Mouse (Mus musculus) telencephalon, adult 2 months (tissue): ENCODE data around the gene 2010111I01Rik.
A peak's percentile ranks its signal among the peaks of the same experiment; 100 is the strongest.

Source experiments
- DNase-seq: peaks from one replicate; pipeline ENCODE4 v3.0.0-alpha.2; 2011; ENCODE audit warnings: low read depth, low spot score

Gene 2010111I01Rik

GRCm38 (mm10) chr13:63023243-63024217, 58.8 kb downstream of the 2010111I01Rik start:
- no peak for DNase-seq

- no peak for DNase-seq
Measured at GRCm38 (mm10) chr13:63030023-63030422, 65.3 kb downstream of the 2010111I01Rik start.

GRCm38 (mm10) chr13:63031244-63031643, 66.6 kb downstream of the 2010111I01Rik start:
- DNase-seq: no peak

GRCm38 (mm10) chr13:63032304-63032830, 67.7 kb downstream of the 2010111I01Rik start:
- no peak for DNase-seq

- DNase-seq: no peak
Measured at GRCm38 (mm10) chr13:63032958-63033357, 68.3 kb downstream of the 2010111I01Rik start.

- no peak for DNase-seq
Measured at GRCm38 (mm10) chr13:63033364-63033763, 68.7 kb downstream of the 2010111I01Rik start.

GRCm38 (mm10) chr13:63034666-63035065, 70.0 kb downstream of the 2010111I01Rik start:
- no peak for DNase-seq

- DNase-seq: no peak
Measured at GRCm38 (mm10) chr13:63037906-63038305, 73.2 kb downstream of the 2010111I01Rik start.

- DNase-seq: no peak
Measured at GRCm38 (mm10) chr13:63038415-63038814, 73.7 kb downstream of the 2010111I01Rik start.

- DNase-seq: no peak
Measured at GRCm38 (mm10) chr13:63038871-63039270, 74.2 kb downstream of the 2010111I01Rik start.

GRCm38 (mm10) chr13:63039326-63039725, 74.6 kb downstream of the 2010111I01Rik start:
- DNase-seq: no peak

- no peak for DNase-seq
Measured at GRCm38 (mm10) chr13:63039848-63040247, 75.2 kb downstream of the 2010111I01Rik start.

- DNase-seq: no peak
Measured at GRCm38 (mm10) chr13:63045504-63046205, 81.0 kb downstream of the 2010111I01Rik start.

GRCm38 (mm10) chr13:63046206-63047020, 81.7 kb downstream of the 2010111I01Rik start:
- peak; percentile 52 for DNase-seq

- DNase-seq: no peak
Measured at GRCm38 (mm10) chr13:63063706-63064105, 99.0 kb downstream of the 2010111I01Rik start.

GRCm38 (mm10) chr13:63066607-63067006, 101.9 kb downstream of the 2010111I01Rik start:
- DNase-seq: no peak

- DNase-seq: no peak
Measured at GRCm38 (mm10) chr13:63068371-63069136, 103.9 kb downstream of the 2010111I01Rik start.

GRCm38 (mm10) chr13:63071874-63072273, 107.2 kb downstream of the 2010111I01Rik start:
- no peak for DNase-seq

- DNase-seq: no peak
Measured at GRCm38 (mm10) chr13:63072376-63072775, 107.7 kb downstream of the 2010111I01Rik start.

- no peak for DNase-seq
Measured at GRCm38 (mm10) chr13:63073911-63074675, 109.4 kb downstream of the 2010111I01Rik start.
